Mouse (Mus musculus) kidney, postnatal 0 days (tissue): ENCODE results near the gene Mvp. TPM values are rescaled to one million over a fixed set of nuclear protein-coding genes. Genes with fewer than 3 reads are reported as not detected.

Source experiments
- ATAC-seq: fragments of 200-750 bp; cut with Nextera tagmentation; replicated peaks from 2 replicates; pipeline ENCODE4 v1.8.0; 2017; ENCODE audit warnings: low read depth, moderate number of reproducible peaks, moderate TSS enrichment, moderate library complexity; ENCODE audit not compliant: low FRiP score
- DNase-seq: peaks from one replicate; pipeline ENCODE4 v3.0.0-alpha.2; 2016; ENCODE audit warnings: low spot score
- H3K27ac ChIP-seq: fragments of 300-500 bp; sonication (generic); 2 replicates; pipeline ENCODE4 v1.5.1; 2014; ENCODE audit warnings: mild to moderate bottlenecking
- H3K27me3 ChIP-seq: fragments of 300-500 bp; sonication (generic); 2 replicates; pipeline ENCODE4 v1.6.1; 2014; ENCODE audit warnings: low read length, mixed read lengths; ENCODE audit not compliant: insufficient read depth
- H3K36me3 ChIP-seq: fragments of 300-500 bp; sonication (generic); 2 replicates; pipeline ENCODE4 v1.6.1; 2014; ENCODE audit warnings: low read length, mixed read lengths; ENCODE audit not compliant: insufficient read depth
- H3K4me1 ChIP-seq: fragments of 300-500 bp; sonication (generic); replicated peaks from 2 replicates; pipeline ENCODE4 v1.6.1; 2014; ENCODE audit warnings: antibody characterized with exemption, low read length, mixed read lengths; ENCODE audit not compliant: insufficient read depth
- H3K4me2 ChIP-seq: fragments of 300-500 bp; sonication (generic); 2 replicates; pipeline ENCODE4 v1.6.1; 2014; ENCODE audit warnings: mild to moderate bottlenecking, low read length, moderate library complexity, mixed read lengths
- H3K4me3 ChIP-seq: fragments of 300-500 bp; sonication (generic); replicated peaks from 2 replicates; pipeline ENCODE4 v1.5.1; 2014; ENCODE audit warnings: low read depth, low read length
- H3K9ac ChIP-seq: fragments of 300-500 bp; sonication (generic); 2 replicates; pipeline ENCODE4 v1.6.1; 2014; ENCODE audit warnings: low read depth, low read length
- H3K9me3 ChIP-seq: fragments of 300-500 bp; sonication (generic); replicated peaks from 2 replicates; pipeline ENCODE4 v1.6.1; 2016; ENCODE audit warnings: low read length, inconsistent platforms, mixed read lengths
- CTCF ChIP-seq: IDR thresholded peaks from 2 replicates; pipeline ENCODE4 v1.5.1; 2016; ENCODE audit warnings: antibody characterized with exemption, low read depth, mild to moderate bottlenecking, moderate library complexity
- WGBS: fragments of 180-500 bp; shearing (Covaris S2); extraction: QIAGEN DNeasy Blood & Tissue Kit; methylation state at CpG from one replicate; pipeline ENCODE4 v1.1.7; 2014; 5-methylcytosine and 5-hydroxymethylcytosine counted together
- polyA plus RNA-seq: library from polyadenylated mRNA; unstranded; fragments of >200 nt; fragmentation: Nextera tagmentation; extraction: Ambion mirVana; gene quantifications from 2 replicates; pipeline ENCODE4 v1.2.1, GENCODE M21; 2015

The Mvp gene
- polyA plus RNA-seq, 1 experiment from 2014 or later: 27.5 TPM

- ATAC-seq (peak; percentile 85), DNase-seq (peak; percentile 99)
- Histone ChIP-seq H3K36me3 (0 out of 2 replicates have a peak, but pooled peaks cover 22% of the 10 kb centered on the region), H3K27me3 (no peaks in the 10 kb centered on the region), H3K9ac (peak within 1 kb of the TSS; percentile 94), H3K4me2 (peak within 1 kb of the TSS; percentile 95), H3K4me3 (peak within 1 kb of the TSS; percentile 78), H3K27ac (peak within 1 kb of the TSS; percentile 99), H3K9me3 (no peaks in the 10 kb centered on the region), H3K4me1 (peaks cover 16% of the 10 kb centered on the region)
- no peak for TF ChIP-seq CTCF
- WGBS: under 1% methylated on average over 53 of the region's 63 CpGs
Measured at GRCm38 (mm10) chr7:127026984-127027726, 12.7 kb upstream of the Mvp start, which contains the start of gene Maz. Gene Maz (minus strand): TSS chr7:127027037.

GRCm38 (mm10) chr7:127026616-127026983, 12.2 kb upstream of the Mvp start:
- DNase-seq (no peak), ATAC-seq (no peak; the same call in none of the 2 replicates)
- no peaks in the 10 kb centered on the region for H3K9me3 ChIP-seq
- no peak for TF ChIP-seq CTCF
- peaks cover 20% of the 10 kb centered on the region for H3K4me1 ChIP-seq
- 0 out of 2 replicates have a peak, but pooled peaks cover 20% of the 10 kb centered on the region for H3K36me3 ChIP-seq
- H3K4me2 ChIP-seq: peak overlapping the region; percentile 95
- peak overlapping the region; percentile 99 for H3K27ac ChIP-seq
- 1% methylated on average over 17 of the region's 48 CpGs for WGBS
- peak overlapping the region; percentile 94 for H3K9ac ChIP-seq
- peak overlapping the region; percentile 78 for H3K4me3 ChIP-seq
- no peaks in the 10 kb centered on the region for H3K27me3 ChIP-seq

- no peak for TF ChIP-seq CTCF
- peak overlapping the region; percentile 78 for H3K4me3 ChIP-seq
- H3K27me3 ChIP-seq: no peaks in the 10 kb centered on the region
- ATAC-seq: peak; percentile 41
- H3K9me3 ChIP-seq: no peaks in the 10 kb centered on the region
- 0 out of 2 replicates have a peak, but pooled peaks cover 16% of the 10 kb centered on the region for H3K36me3 ChIP-seq
- DNase-seq: peak; percentile 73
- peak overlapping the region; percentile 95 for H3K4me2 ChIP-seq
- peaks cover 24% of the 10 kb centered on the region for H3K4me1 ChIP-seq
- H3K27ac ChIP-seq: peak overlapping the region; percentile 99
- 0% methylated on average over 24 of the region's 48 CpGs for WGBS
- peak overlapping the region; percentile 94 for H3K9ac ChIP-seq
Measured at GRCm38 (mm10) chr7:127026161-127026600, 11.8 kb upstream of the Mvp start.

GRCm38 (mm10) chr7:127025556-127026160, 11.2 kb upstream of the Mvp start:
- H3K4me1 ChIP-seq: peaks cover 25% of the 10 kb centered on the region
- H3K4me3 ChIP-seq: peak overlapping the region; percentile 78
- H3K27me3 ChIP-seq: no peaks in the 10 kb centered on the region
- peak overlapping the region; percentile 94 for H3K9ac ChIP-seq
- no peaks in the 10 kb centered on the region for H3K9me3 ChIP-seq
- peak overlapping the region; percentile 95 for H3K4me2 ChIP-seq
- ATAC-seq: no peak
- 0 out of 2 replicates have a peak, but pooled peaks cover 15% of the 10 kb centered on the region for H3K36me3 ChIP-seq
- TF ChIP-seq CTCF: no peak
- H3K27ac ChIP-seq: peak overlapping the region; percentile 99
- WGBS: under 1% methylated on average over 58 of the region's 65 CpGs
- peak; percentile 50 for DNase-seq

GRCm38 (mm10) chr7:127024755-127025555, 10.5 kb upstream of the Mvp start:
- H3K36me3 ChIP-seq: 0 out of 2 replicates have a peak, but pooled peaks cover 15% of the 10 kb centered on the region
- H3K27ac ChIP-seq: peak overlapping the region; percentile 99
- H3K4me1 ChIP-seq: peaks cover 31% of the 10 kb centered on the region
- H3K27me3 ChIP-seq: no peaks in the 10 kb centered on the region
- H3K4me3 ChIP-seq: peak overlapping the region; percentile 78
- DNase-seq: peak; percentile 89
- 2% methylated on average over 30 of the region's 30 CpGs for WGBS
- H3K4me2 ChIP-seq: peak overlapping the region; percentile 95
- H3K9ac ChIP-seq: peak overlapping the region; percentile 94
- TF ChIP-seq CTCF: peak; percentile 72
- no peaks in the 10 kb centered on the region for H3K9me3 ChIP-seq
- ATAC-seq: peak; percentile 26
